Mouse (Mus musculus) heart, embryonic 14.5 days (tissue): ENCODE data around the gene Klk8. TPM values are rescaled to one million over a fixed set of nuclear protein-coding genes. Genes with fewer than 3 reads are reported as not detected.

ENCODE experiments used
- ATAC-seq: fragments of 200-750 bp; cut with Nextera tagmentation; 2 replicates; pipeline ENCODE4 v1.8.0; 2017; ENCODE audit warnings: low read depth, moderate TSS enrichment; ENCODE audit not compliant: insufficient number of reproducible peaks, insufficient read depth, low FRiP score
- H3K27ac ChIP-seq, 2 experiments: fragments of 200-500 bp in 1 of 2; fragments of 300-500 bp in 1 of 2; sonication (generic) in 1 of 2; replicated peaks in 1 of 2; 2 replicates each; pipeline ENCODE4 v1.5.1; 2012 to 2014; ENCODE audit warnings: low read depth in 2 of 2, low read length in 2 of 2, control low read depth in 1 of 2, mild to moderate bottlenecking in 1 of 2, mixed read lengths in 1 of 2; ENCODE audit not compliant: control insufficient read depth in 1 of 2, insufficient read depth in 1 of 2
- H3K27me3 ChIP-seq: fragments of 300-500 bp; sonication (generic); 2 replicates; pipeline ENCODE4 v1.6.1; 2014; ENCODE audit warnings: mild to moderate bottlenecking, low read length, control low read depth; ENCODE audit not compliant: control insufficient read depth, insufficient read depth
- H3K36me3 ChIP-seq: fragments of 300-500 bp; sonication (generic); 2 replicates; pipeline ENCODE4 v1.6.1; 2014; ENCODE audit warnings: mild to moderate bottlenecking, control low read depth, low read length, mixed read lengths; ENCODE audit not compliant: control insufficient read depth, insufficient read depth
- H3K4me1 ChIP-seq, 2 experiments: fragments of 200-500 bp in 1 of 2; fragments of 300-500 bp in 1 of 2; sonication (generic) in 1 of 2; 2 replicates each; pipeline ENCODE4 v1.6.1; 2012 to 2014; ENCODE audit warnings: low read length in 2 of 2, control low read depth in 1 of 2, mixed read lengths in 1 of 2; ENCODE audit not compliant: control insufficient read depth in 2 of 2, insufficient read depth in 2 of 2
- H3K4me2 ChIP-seq: fragments of 300-500 bp; sonication (generic); 2 replicates; pipeline ENCODE4 v1.6.1; 2014; ENCODE audit warnings: mild to moderate bottlenecking, low read length
- H3K4me3 ChIP-seq, 2 experiments: fragments of 200-500 bp in 1 of 2; fragments of 300-500 bp in 1 of 2; sonication (generic) in 1 of 2; 2 replicates each; pipeline ENCODE4 v1.5.1; 2012 to 2014; ENCODE audit warnings: low read length in 2 of 2, mild to moderate bottlenecking in 2 of 2, control low read depth in 1 of 2, low read depth in 1 of 2, moderate library complexity in 1 of 2; ENCODE audit not compliant: control insufficient read depth in 1 of 2, insufficient read depth in 1 of 2
- H3K9ac ChIP-seq: fragments of 300-500 bp; sonication (generic); 2 replicates; pipeline ENCODE4 v1.6.1; 2014; ENCODE audit warnings: mild to moderate bottlenecking, low read length
- H3K9me3 ChIP-seq: fragments of 300-500 bp; sonication (generic); 2 replicates; pipeline ENCODE4 v1.6.1; 2016; ENCODE audit warnings: low read length, control low read depth; ENCODE audit not compliant: control insufficient read depth
- WGBS: fragments of 180-500 bp; shearing (Covaris S2); extraction: QIAGEN DNeasy Blood & Tissue Kit; methylation state at CpG from one replicate; pipeline ENCODE4 v1.1.7; 2014; 5-methylcytosine and 5-hydroxymethylcytosine counted together
- polyA plus RNA-seq: library from polyadenylated mRNA; unstranded; fragments of >200 nt; fragmentation: Nextera tagmentation; extraction: Ambion mirVana; gene quantifications from 2 replicates; pipeline ENCODE4 v1.2.1, GENCODE M21; 2014

The Klk8 gene
- polyA plus RNA-seq, 1 experiment from 2014 or later = 24.2 TPM

- peaks cover 0 to 4% of the 10 kb centered on the region in 2 experiments; a peak in 1 of 4 replicates for H3K4me1 ChIP-seq
- no peak overlapping the region for H3K27ac ChIP-seq
- H3K4me2 ChIP-seq = no peak overlapping the region
- no peaks in the 10 kb centered on the region for H3K36me3 ChIP-seq
- no peak for ATAC-seq
- H3K27me3 ChIP-seq = peaks cover 8% of the 10 kb centered on the region
- no peaks in the 10 kb centered on the region for H3K9me3 ChIP-seq
- no peak overlapping the region for H3K9ac ChIP-seq
- no peak overlapping the region for H3K4me3 ChIP-seq
- 48% methylated on average over 6 of the region's 6 CpGs for whole genome bisulfite sequencing
Measured at GRCm38 (mm10) chr7:43780241-43780640, 17.1 kb upstream of the Klk8 start.

GRCm38 (mm10) chr7:43780746-43781145 lies 16.6 kb upstream of the Klk8 start, which contains the start of gene Klk10:
Gene Klk10 (plus strand): TSS chr7:43781035.
- WGBS = 60% methylated on average over 5 of the region's 5 CpGs
- ATAC-seq = no peak

GRCm38 (mm10) chr7:43781541-43781940 lies 15.8 kb upstream of the Klk8 start:
- no peak overlapping the region for H3K9ac ChIP-seq
- ATAC-seq = no peak
- H3K27me3 ChIP-seq = peaks cover 8% of the 10 kb centered on the region
- H3K4me1 ChIP-seq = peaks cover 0 to 4% of the 10 kb centered on the region in 2 experiments; a peak in 1 of 4 replicates
- no peak overlapping the region for H3K4me3 ChIP-seq
- no peak overlapping the region for H3K4me2 ChIP-seq
- 80% methylated on average over 10 of the region's 11 CpGs for WGBS
- H3K36me3 ChIP-seq = no peaks in the 10 kb centered on the region
- no peak overlapping the region for H3K27ac ChIP-seq
- H3K9me3 ChIP-seq = no peaks in the 10 kb centered on the region

More at GRCm38 (mm10) chr7:43780746-43781145, 16.6 kb upstream of the Klk8 start, which contains the start of gene Klk10:
- Histone ChIP-seq H3K9ac (no peak within 1 kb of the TSS), H3K36me3 (no peaks in the 10 kb centered on the region), H3K9me3 (no peaks in the 10 kb centered on the region), H3K4me2 (no peak within 1 kb of the TSS), H3K4me1 (peaks cover 0 to 4% of the 10 kb centered on the region in 2 experiments; a peak in 1 of 4 replicates), H3K27me3 (peaks cover 8% of the 10 kb centered on the region), H3K4me3 (no peak within 1 kb of the TSS), H3K27ac (no peak within 1 kb of the TSS)

GRCm38 (mm10) chr7:43782275-43783265 lies 14.8 kb upstream of the Klk8 start:
- peak overlapping the region; percentile 62 for H3K4me2 ChIP-seq
- H3K36me3 ChIP-seq = no peaks in the 10 kb centered on the region
- ATAC-seq = no peak
- peak overlapping the region; percentile 47; the same call in 1 of the 2 replicates for H3K9ac ChIP-seq
- peaks cover 8% of the 10 kb centered on the region for H3K27me3 ChIP-seq
- peak overlapping the region; percentile 17 to 23; a peak in 3 of 4 replicates for H3K4me3 ChIP-seq
- H3K27ac ChIP-seq = no peak overlapping the region
- no peaks in the 10 kb centered on the region for H3K9me3 ChIP-seq
- 8% methylated on average over 36 of the region's 36 CpGs for WGBS
- peaks cover 0 to 4% of the 10 kb centered on the region in 2 experiments; a peak in 1 of 4 replicates for H3K4me1 ChIP-seq

GRCm38 (mm10) chr7:43785286-43785685 lies 12.1 kb upstream of the Klk8 start:
- Histone ChIP-seq H3K4me3 (no peak overlapping the region), H3K36me3 (no peaks in the 10 kb centered on the region), H3K9ac (no peak overlapping the region), H3K4me1 (peaks cover 0 to 4% of the 10 kb centered on the region in 2 experiments; a peak in 1 of 4 replicates), H3K27ac (no peak overlapping the region), H3K9me3 (no peaks in the 10 kb centered on the region), H3K27me3 (peaks cover 8% of the 10 kb centered on the region), H3K4me2 (no peak overlapping the region)
- ATAC-seq = no peak
- 88% methylated on average over 1 of the region's 1 CpGs for WGBS

GRCm38 (mm10) chr7:43788096-43788495 lies 9.3 kb upstream of the Klk8 start:
- no peaks in the 10 kb centered on the region for H3K4me1 ChIP-seq
- no peak overlapping the region for H3K4me2 ChIP-seq
- 68% methylated on average over 3 of the region's 3 CpGs for WGBS
- H3K9me3 ChIP-seq = no peaks in the 10 kb centered on the region
- H3K9ac ChIP-seq = no peak overlapping the region
- ATAC-seq = no peak
- H3K4me3 ChIP-seq = no peak overlapping the region
- no peak overlapping the region for H3K27ac ChIP-seq
- H3K27me3 ChIP-seq = peaks cover 5% of the 10 kb centered on the region
- H3K36me3 ChIP-seq = no peaks in the 10 kb centered on the region

GRCm38 (mm10) chr7:43789295-43789694 lies 8.1 kb upstream of the Klk8 start:
- no peaks in the 10 kb centered on the region for H3K9me3 ChIP-seq
- no peak overlapping the region for H3K4me2 ChIP-seq
- H3K4me3 ChIP-seq = no peak overlapping the region
- H3K36me3 ChIP-seq = no peaks in the 10 kb centered on the region
- 76% methylated on average over 2 of the region's 2 CpGs for WGBS
- H3K27me3 ChIP-seq = no peaks in the 10 kb centered on the region
- no peaks in the 10 kb centered on the region for H3K4me1 ChIP-seq
- no peak overlapping the region for H3K27ac ChIP-seq
- ATAC-seq = no peak
- H3K9ac ChIP-seq = no peak overlapping the region
